Mouse (Mus musculus) cerebellum, adult 2 months (tissue): Measurements from ENCODE around the gene Gm6583. TPM values are rescaled to one million over a fixed set of nuclear protein-coding genes. Genes with fewer than 3 reads are reported as not detected.

ENCODE experiments used
- DNase-seq, 2 experiments: peaks; one replicate each; pipeline ENCODE4 v3.0.0; 2021
- H3K27ac ChIP-seq: fragments of 200-500 bp; 2 replicates; pipeline ENCODE4 v1.5.1; 2012; ENCODE audit warnings: low read length, control low read depth, inconsistent platforms; ENCODE audit not compliant: insufficient read depth
- H3K27me3 ChIP-seq: fragments of 200-500 bp; 2 replicates; pipeline ENCODE4 v1.6.1; 2012; ENCODE audit warnings: inconsistent platforms, mild to moderate bottlenecking, low read length, moderate library complexity; ENCODE audit not compliant: control insufficient read depth, insufficient read depth
- H3K4me1 ChIP-seq: fragments of 200-500 bp; 2 replicates; pipeline ENCODE4 v1.6.1; 2011; ENCODE audit warnings: low read length; ENCODE audit not compliant: control insufficient read depth, insufficient read depth
- H3K4me3 ChIP-seq: fragments of 200-500 bp; replicated peaks from 2 replicates; pipeline ENCODE3; 2011; ENCODE audit warnings: mild to moderate bottlenecking, low read depth, low read length, control low read depth; ENCODE audit not compliant: insufficient read depth
- CTCF ChIP-seq: fragments of 200-500 bp; IDR thresholded peaks from 2 replicates; pipeline ENCODE4 v1.5.1; 2011; ENCODE audit warnings: low read depth, mild to moderate bottlenecking, control low read depth, low read length, moderate library complexity, borderline replicate concordance; ENCODE audit not compliant: insufficient read depth
- POLR2A ChIP-seq: fragments of 200-500 bp; IDR thresholded peaks from 2 replicates; pipeline ENCODE4 v1.6.1; 2011; ENCODE audit warnings: low read length, control low read depth, borderline replicate concordance; ENCODE audit not compliant: insufficient read depth
- WGBS: fragments of 180-500 bp; shearing (Covaris S2); methylation state at CpG from one replicate; pipeline ENCODE4 v1.1.7; 2018; 5-methylcytosine and 5-hydroxymethylcytosine counted together
- polyA plus RNA-seq: library from polyadenylated mRNA; depleted of rRNA; stranded (reverse); fragments of >200 nt; gene quantifications from 2 replicates; pipeline ENCODE4 v1.2.3, GENCODE M21; 2012

The Gm6583 gene
- polyA plus RNA-seq, 1 experiment, result not detected

- H3K4me1 ChIP-seq, result peaks cover 36% of the 10 kb centered on the region
- peak overlapping the region; percentile 27 for H3K4me3 ChIP-seq
- peak overlapping the region; percentile 26; the same call in 1 of the 2 replicates for H3K27ac ChIP-seq
- DNase-seq, result peak; percentile 57 to 59
- H3K27me3 ChIP-seq, result no peaks in the 10 kb centered on the region
- 21% methylated on average over 27 of the region's 27 CpGs for WGBS
- TF ChIP-seq POLR2A, result no peak
- TF ChIP-seq CTCF, result no peak
Observed at GRCm38 (mm10) chr5:112391676-112392323, 36.0 kb upstream of the Gm6583 start.

GRCm38 (mm10) chr5:112391002-112391401, 35.2 kb upstream of the Gm6583 start:
- WGBS, result 80% methylated on average over 16 of the region's 16 CpGs
- no peak for TF ChIP-seq POLR2A
- no peak for TF ChIP-seq CTCF
- no peak overlapping the region for H3K4me3 ChIP-seq
- H3K27me3 ChIP-seq, result no peaks in the 10 kb centered on the region
- peaks cover 36% of the 10 kb centered on the region for H3K4me1 ChIP-seq
- H3K27ac ChIP-seq, result no peak overlapping the region
- no peak for DNase-seq

GRCm38 (mm10) chr5:112389352-112389751, 33.5 kb upstream of the Gm6583 start:
- TF ChIP-seq CTCF (no peak), POLR2A (no peak)
- Histone ChIP-seq H3K27ac (no peak overlapping the region), H3K4me3 (peak overlapping the region; percentile 1), H3K27me3 (no peaks in the 10 kb centered on the region), H3K4me1 (peaks cover 36% of the 10 kb centered on the region)
- peak in 1 of 2 experiments; percentile 34 for DNase-seq
- 32% methylated on average over 9 of the region's 9 CpGs for WGBS

- Histone ChIP-seq H3K27ac (no peak overlapping the region), H3K4me3 (no peak overlapping the region), H3K27me3 (no peaks in the 10 kb centered on the region), H3K4me1 (peaks cover 34% of the 10 kb centered on the region)
- 82% methylated on average over 2 of the region's 2 CpGs for WGBS
- DNase-seq, result no peak
- TF ChIP-seq CTCF (no peak), POLR2A (no peak)
Observed at GRCm38 (mm10) chr5:112385973-112386372, 30.1 kb upstream of the Gm6583 start.

GRCm38 (mm10) chr5:112384805-112385472, 29.1 kb upstream of the Gm6583 start:
- 94% methylated on average over 13 of the region's 13 CpGs for WGBS

GRCm38 (mm10) chr5:112382641-112383330, 27.0 kb upstream of the Gm6583 start:
- H3K4me3 ChIP-seq, result no peak overlapping the region
- 9% methylated on average over 17 of the region's 17 CpGs for WGBS
- no peak overlapping the region for H3K27ac ChIP-seq
- no peaks in the 10 kb centered on the region for H3K27me3 ChIP-seq
- DNase-seq, result peak; percentile 57 to 66
- TF ChIP-seq POLR2A, result no peak
- 0 out of 2 replicates have a peak, but pooled peaks have one; percentile 6 for TF ChIP-seq CTCF
- peaks cover 34% of the 10 kb centered on the region for H3K4me1 ChIP-seq

More at GRCm38 (mm10) chr5:112384805-112385472, 29.1 kb upstream of the Gm6583 start:
- no peak for DNase-seq
- TF ChIP-seq POLR2A (no peak), CTCF (no peak)
- H3K27me3 ChIP-seq, result no peaks in the 10 kb centered on the region
- H3K27ac ChIP-seq, result no peak overlapping the region
- no peak overlapping the region for H3K4me3 ChIP-seq
- H3K4me1 ChIP-seq, result peaks cover 41% of the 10 kb centered on the region

GRCm38 (mm10) chr5:112382042-112382441, 26.2 kb upstream of the Gm6583 start:
- no peak overlapping the region for H3K4me3 ChIP-seq
- no peak for TF ChIP-seq CTCF
- TF ChIP-seq POLR2A, result no peak
- no peaks in the 10 kb centered on the region for H3K27me3 ChIP-seq
- DNase-seq, result peak in 1 of 2 experiments; percentile 7
- H3K4me1 ChIP-seq, result peaks cover 34% of the 10 kb centered on the region
- H3K27ac ChIP-seq, result no peak overlapping the region
- 77% methylated on average over 9 of the region's 9 CpGs for WGBS
